Mouse (Mus musculus): ENCODE measurements around the gene Rab25. TPM values are rescaled to one million over a fixed set of nuclear protein-coding genes. Genes with fewer than 3 reads are reported as not detected.

The Rab25 gene
- polyA plus RNA-seq, 1 experiment from 2014 or later, result 1.6 TPM

GRCm38 (mm10) chr3:88561989-88562388 lies 13.9 kb upstream of the Rab25 start:
- Histone ChIP-seq H3K27me3 (ENCODE audit: insufficient read depth, poor library complexity, severe bottlenecking) (no peaks in the 10 kb centered on the region), H3K9me3 (no peaks in the 10 kb centered on the region), H3K27ac (no peak overlapping the region), H3K4me1 (no peaks in the 10 kb centered on the region), H3K4me3 (no peak overlapping the region), H3K36me3 (peaks cover 100% of the 10 kb centered on the region)
- DNase-seq (ENCODE audit: low spot score), result no peak
- 71% methylated on average over 4 of the region's 4 CpGs for WGBS

GRCm38 (mm10) chr3:88559596-88559995 lies 11.5 kb upstream of the Rab25 start:
- Histone ChIP-seq H3K27me3 (ENCODE audit: insufficient read depth, poor library complexity, severe bottlenecking) (no peaks in the 10 kb centered on the region), H3K4me3 (no peak overlapping the region), H3K36me3 (peaks cover 95% of the 10 kb centered on the region), H3K27ac (no peak overlapping the region), H3K4me1 (peaks cover 11% of the 10 kb centered on the region), H3K9me3 (no peaks in the 10 kb centered on the region)
- 94% methylated on average over 9 of the region's 9 CpGs for WGBS
- no peak for DNase-seq (ENCODE audit: low spot score)

DNA sequence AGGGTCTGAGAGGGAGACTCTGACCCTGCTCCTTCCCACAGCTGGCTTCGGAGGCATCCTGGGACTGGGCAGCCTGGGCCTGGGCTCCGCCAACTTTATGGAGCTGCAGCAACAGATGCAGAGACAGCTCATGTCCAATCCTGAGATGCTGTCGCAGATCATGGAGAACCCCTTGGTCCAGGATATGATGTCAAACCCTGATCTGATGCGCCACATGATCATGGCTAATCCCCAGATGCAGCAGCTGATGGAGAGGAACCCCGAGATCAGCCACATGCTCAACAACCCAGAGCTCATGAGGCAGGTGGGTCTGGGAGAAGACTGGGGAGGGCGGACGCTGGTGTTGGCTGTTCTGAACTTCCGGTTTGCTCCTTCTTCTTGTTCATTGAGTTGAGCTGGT lies 8.5 kb upstream of the Rab25 start:
- no peaks in the 10 kb centered on the region for H3K9me3 ChIP-seq
- H3K4me1 ChIP-seq, result peaks cover 27% of the 10 kb centered on the region
- no peak overlapping the region for H3K27ac ChIP-seq
- H3K4me3 ChIP-seq, result no peak overlapping the region
- DNase-seq (ENCODE audit: low spot score), result no peak
- no peaks in the 10 kb centered on the region for H3K27me3 ChIP-seq (ENCODE audit: insufficient read depth, poor library complexity, severe bottlenecking)
- WGBS, result 91% methylated on average over 8 of the region's 8 CpGs
- H3K36me3 ChIP-seq, result peaks cover 65% of the 10 kb centered on the region

DNA sequence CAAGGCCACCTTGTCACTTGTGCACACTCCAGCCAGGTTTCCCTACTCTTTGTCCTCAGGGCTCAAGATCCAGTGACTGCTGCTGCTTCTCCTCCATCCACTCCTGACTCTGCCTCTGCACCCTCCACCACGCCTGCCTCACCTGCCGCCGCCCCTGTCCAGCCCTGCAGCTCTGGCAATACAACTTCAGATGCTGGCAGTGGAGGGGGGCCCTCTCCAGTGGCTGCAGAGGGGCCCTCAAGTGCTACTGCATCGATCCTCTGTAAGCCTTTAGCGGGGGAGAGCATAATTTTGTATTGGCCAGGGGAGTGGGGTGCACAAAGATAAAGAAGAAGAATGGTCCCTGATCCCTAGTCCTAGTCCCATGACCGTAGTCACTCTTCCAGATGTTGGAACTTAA lies 7.6 kb upstream of the Rab25 start:
- 93% methylated on average over 6 of the region's 6 CpGs for WGBS
- Histone ChIP-seq H3K27ac (no peak overlapping the region), H3K4me1 (peaks cover 32% of the 10 kb centered on the region), H3K9me3 (no peaks in the 10 kb centered on the region), H3K27me3 (ENCODE audit: insufficient read depth, poor library complexity, severe bottlenecking) (no peaks in the 10 kb centered on the region), H3K36me3 (peaks cover 56% of the 10 kb centered on the region), H3K4me3 (no peak overlapping the region)
- DNase-seq (ENCODE audit: low spot score), result no peak

DNA sequence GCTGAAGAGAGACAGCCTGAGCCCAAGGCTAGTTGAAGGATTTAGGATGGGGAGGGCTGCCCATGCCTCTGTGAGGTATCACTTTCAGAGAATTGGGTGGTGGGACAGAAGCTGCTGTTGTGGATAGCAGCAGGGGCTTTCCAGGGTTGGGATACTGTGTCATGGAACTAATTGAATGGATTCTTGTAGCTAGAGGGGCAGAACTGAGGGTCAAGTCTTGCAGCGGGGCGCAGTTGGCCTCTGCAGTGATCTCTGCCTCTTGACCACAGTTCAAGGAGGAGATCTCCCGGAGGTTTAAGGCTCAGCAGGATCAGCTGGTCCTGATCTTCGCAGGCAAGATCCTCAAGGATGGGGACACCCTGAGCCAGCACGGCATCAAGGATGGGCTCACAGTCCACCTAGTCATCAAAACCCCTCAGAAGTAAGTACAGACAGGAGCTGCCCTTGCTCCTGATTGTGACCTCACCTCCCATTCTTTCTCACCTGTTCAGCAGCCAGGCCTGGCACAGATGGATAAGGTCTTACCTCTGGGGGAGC lies 7.0 kb upstream of the Rab25 start:
- no peaks in the 10 kb centered on the region for H3K9me3 ChIP-seq

DNA sequence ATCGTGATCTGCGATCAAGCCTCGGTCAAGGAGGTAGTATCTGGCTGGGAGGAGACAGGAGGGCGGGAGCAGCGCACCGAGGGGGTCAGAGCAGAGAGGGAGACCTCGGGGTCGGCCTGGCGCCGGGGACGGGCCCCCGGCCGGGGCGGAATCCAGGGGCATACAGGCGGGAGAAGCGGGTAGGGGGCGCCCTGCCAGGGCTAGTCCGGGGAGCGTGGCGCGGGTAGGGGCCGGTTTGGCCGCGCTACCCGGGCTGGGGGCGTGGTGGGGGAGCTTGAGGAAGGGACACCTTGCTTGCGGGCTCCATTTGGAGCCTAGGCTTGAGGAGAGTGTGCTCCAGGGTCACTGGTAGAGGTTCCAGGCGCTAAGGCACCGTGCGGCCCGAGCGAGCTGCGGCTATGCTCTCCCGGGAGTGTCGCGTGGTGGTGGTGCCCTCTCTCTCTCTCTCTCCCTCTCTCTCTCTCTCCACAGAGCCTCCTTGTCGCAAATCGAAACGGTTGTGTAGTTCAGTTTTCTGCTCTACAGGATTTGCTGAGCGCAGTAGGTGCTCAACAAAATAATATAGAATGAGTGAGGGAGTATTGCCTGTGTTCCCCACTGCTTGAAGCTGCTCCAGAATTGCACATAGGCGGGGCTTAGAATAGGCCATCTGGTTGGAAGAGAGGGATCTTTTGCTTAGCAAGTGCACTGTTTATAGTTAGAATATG lies 5.9 kb upstream of the Rab25 start:
- WGBS, result under 1% methylated on average over 41 of the region's 41 CpGs
- DNase-seq (ENCODE audit: low spot score), result peak; percentile 86

More for the DNA sequence above, 7.0 kb upstream of the Rab25 start:
- Histone ChIP-seq H3K4me1 (peaks cover 34% of the 10 kb centered on the region), H3K36me3 (peaks cover 56% of the 10 kb centered on the region), H3K4me3 (peak overlapping the region; percentile 94; the same call in 1 of the 2 replicates), H3K27me3 (ENCODE audit: insufficient read depth, poor library complexity, severe bottlenecking) (no peaks in the 10 kb centered on the region), H3K27ac (no peak overlapping the region)
- 92% methylated on average over 5 of the region's 5 CpGs for WGBS
- no peak for DNase-seq (ENCODE audit: low spot score)

DNA sequence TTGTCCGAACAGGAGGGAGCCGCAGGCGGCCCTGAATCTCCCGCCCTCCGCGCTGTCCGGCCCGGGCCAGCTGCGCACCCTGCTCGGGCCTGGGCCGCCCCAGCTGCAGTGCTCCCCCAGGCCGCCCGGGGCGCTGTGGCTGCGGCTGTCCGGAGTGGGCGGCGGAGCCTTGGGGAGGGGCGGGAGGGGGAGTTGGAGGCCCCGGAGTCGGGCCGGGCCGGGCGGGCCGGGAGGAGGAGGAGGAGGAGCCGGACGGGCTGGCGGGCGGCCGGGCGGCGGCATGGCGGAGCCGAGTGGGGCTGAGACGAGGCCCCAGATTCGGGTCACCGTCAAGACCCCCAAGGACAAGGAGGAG lies 5.4 kb upstream of the Rab25 start, which contains the start of gene Ubqln4:
Ubqln4 (plus strand) TSS at position 234 of the 355 bp plus-strand sequence.
- peaks cover 46% of the 10 kb centered on the region for H3K36me3 ChIP-seq
- H3K9me3 ChIP-seq, result no peaks in the 10 kb centered on the region
- WGBS, result under 1% methylated on average over 35 of the region's 37 CpGs
- DNase-seq (ENCODE audit: low spot score), result peak; percentile 94
- H3K4me1 ChIP-seq, result peaks cover 37% of the 10 kb centered on the region
- peak within 1 kb of the TSS; percentile 98 for H3K27ac ChIP-seq
- no peaks in the 10 kb centered on the region for H3K27me3 ChIP-seq (ENCODE audit: insufficient read depth, poor library complexity, severe bottlenecking)
- H3K4me3 ChIP-seq, result peak within 1 kb of the TSS; percentile 94

More for the DNA sequence above, 5.9 kb upstream of the Rab25 start:
- Histone ChIP-seq H3K27me3 (ENCODE audit: insufficient read depth, poor library complexity, severe bottlenecking) (no peaks in the 10 kb centered on the region), H3K4me3 (peak overlapping the region; percentile 94), H3K36me3 (peaks cover 51% of the 10 kb centered on the region), H3K9me3 (no peaks in the 10 kb centered on the region), H3K4me1 (peaks cover 37% of the 10 kb centered on the region), H3K27ac (peak overlapping the region; percentile 98)

GRCm38 (mm10) chr3:88552676-88553524 lies 4.8 kb upstream of the Rab25 start, which contains the start of gene Lamtor2:
Gene Lamtor2, minus strand, starts transcription at chr3:88553074.
- Histone ChIP-seq H3K36me3 (peaks cover 44% of the 10 kb centered on the region), H3K27ac (peak within 1 kb of the TSS; percentile 98), H3K4me3 (peak within 1 kb of the TSS; percentile 94), H3K9me3 (no peaks in the 10 kb centered on the region), H3K4me1 (peaks cover 43% of the 10 kb centered on the region), H3K27me3 (ENCODE audit: insufficient read depth, poor library complexity, severe bottlenecking) (no peaks in the 10 kb centered on the region)
- peak; percentile 99 for DNase-seq (ENCODE audit: low spot score)
- WGBS, result under 1% methylated on average over 48 of the region's 48 CpGs

- H3K9me3 ChIP-seq, result no peaks in the 10 kb centered on the region
- peaks cover 44% of the 10 kb centered on the region for H3K4me1 ChIP-seq
- no peak for DNase-seq (ENCODE audit: low spot score)
- 27% methylated on average over 16 of the region's 16 CpGs for WGBS
- H3K27me3 ChIP-seq (ENCODE audit: insufficient read depth, poor library complexity, severe bottlenecking), result no peaks in the 10 kb centered on the region
- peaks cover 36% of the 10 kb centered on the region for H3K36me3 ChIP-seq
- H3K4me3 ChIP-seq, result peak overlapping the region; percentile 94
- H3K27ac ChIP-seq, result peak overlapping the region; percentile 98
Observed at GRCm38 (mm10) chr3:88552082-88552645, 4.1 kb upstream of the Rab25 start.

DNA sequence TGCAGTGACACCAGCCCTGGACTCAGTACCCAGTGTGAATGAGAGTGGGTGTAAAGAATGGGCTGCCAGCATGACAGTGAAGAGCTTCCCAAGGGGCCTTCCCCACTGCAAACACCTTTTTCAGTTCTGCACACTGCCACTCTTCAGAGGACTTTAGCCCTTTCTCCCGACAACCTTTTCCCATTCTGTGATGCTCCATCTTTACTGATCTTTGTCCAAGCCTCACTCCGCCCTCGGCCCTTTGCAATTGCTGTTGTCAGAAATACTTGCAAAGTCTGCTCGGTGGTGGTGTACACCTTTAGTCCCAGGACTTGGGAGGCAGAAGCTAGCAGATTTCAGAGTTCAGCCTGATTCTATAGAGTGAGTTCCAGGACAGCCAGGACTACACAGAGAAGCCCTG lies 3.5 kb upstream of the Rab25 start:
- H3K9me3 ChIP-seq, result no peaks in the 10 kb centered on the region
- peaks cover 30% of the 10 kb centered on the region for H3K36me3 ChIP-seq
- WGBS, result 78% methylated on average over 4 of the region's 4 CpGs
- no peaks in the 10 kb centered on the region for H3K27me3 ChIP-seq (ENCODE audit: insufficient read depth, poor library complexity, severe bottlenecking)
- no peak overlapping the region for H3K27ac ChIP-seq
- peaks cover 44% of the 10 kb centered on the region for H3K4me1 ChIP-seq
- peak; percentile 64 for DNase-seq (ENCODE audit: low spot score)
- peak overlapping the region; percentile 94; the same call in 1 of the 2 replicates for H3K4me3 ChIP-seq

GRCm38 (mm10) chr3:88546674-88547418 lies 1.3 kb downstream of the Rab25 start:
- peaks cover 16% of the 10 kb centered on the region for H3K36me3 ChIP-seq
- DNase-seq (ENCODE audit: low spot score), result peak; percentile 73
- H3K4me1 ChIP-seq, result peaks cover 33% of the 10 kb centered on the region
- WGBS, result 66% methylated on average over 6 of the region's 6 CpGs
- no peak overlapping the region for H3K27ac ChIP-seq
- no peaks in the 10 kb centered on the region for H3K9me3 ChIP-seq
- no peaks in the 10 kb centered on the region for H3K27me3 ChIP-seq (ENCODE audit: insufficient read depth, poor library complexity, severe bottlenecking)
- no peak overlapping the region for H3K4me3 ChIP-seq

GRCm38 (mm10) chr3:88544955-88545591 lies 3.0 kb downstream of the Rab25 start:
- DNase-seq (ENCODE audit: low spot score), result no peak
- Histone ChIP-seq H3K36me3 (peaks cover 15% of the 10 kb centered on the region; the same call in 1 of the 2 replicates), H3K27me3 (ENCODE audit: insufficient read depth, poor library complexity, severe bottlenecking) (no peaks in the 10 kb centered on the region), H3K4me1 (peaks cover 37% of the 10 kb centered on the region), H3K4me3 (no peak overlapping the region), H3K9me3 (no peaks in the 10 kb centered on the region), H3K27ac (no peak overlapping the region)
- 63% methylated on average over 20 of the region's 20 CpGs for WGBS
